Mouse (Mus musculus) megakaryocyte, embryonic 14.5 days (primary cell): ENCODE data around the gene Bbs12.

Source experiments
- FLI1 ChIP-seq: IDR thresholded peaks from 2 replicates; pipeline ENCODE4 v1.6.1; 2012; ENCODE audit warnings: low read length, inconsistent platforms, mixed read lengths
- GATA1 ChIP-seq: IDR thresholded peaks from 3 replicates; pipeline ENCODE4 v1.6.1; 2012; ENCODE audit warnings: mixed read lengths, low read length, inconsistent platforms, borderline replicate concordance

DNA sequence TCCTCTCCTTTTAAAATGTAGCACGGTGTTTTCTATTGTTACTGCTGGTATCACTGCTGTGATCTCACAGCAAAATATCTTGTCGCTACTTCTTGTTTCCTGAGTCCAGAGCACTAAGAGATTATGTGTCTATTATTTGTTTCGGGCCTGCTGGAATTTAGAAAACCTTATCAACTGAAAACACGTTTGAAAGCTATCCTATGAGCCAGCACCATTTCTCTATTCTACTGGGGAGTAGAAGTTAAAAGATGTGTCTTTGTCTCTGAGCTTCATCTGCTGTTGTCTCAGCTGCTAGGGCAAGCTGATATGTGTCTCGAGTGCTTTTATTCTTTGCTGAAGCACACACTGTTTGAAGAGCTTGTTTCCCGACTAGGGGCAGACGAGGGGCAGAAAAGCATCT lies 38.0 kb downstream of the Bbs12 start:
- TF ChIP-seq FLI1 (no peak), GATA1 (no peak)
